Mouse (Mus musculus) intestine, postnatal 0 days (tissue): Measurements from ENCODE around the gene Rrbp1. TPM values are rescaled to one million over a fixed set of nuclear protein-coding genes. Genes with fewer than 3 reads are reported as not detected.
A peak's percentile ranks its signal among the peaks of the same experiment; 100 is the strongest.

Experiments
- ATAC-seq: fragments of 200-750 bp; cut with Nextera tagmentation; 2 replicates; pipeline ENCODE4 v1.8.0; 2017; ENCODE audit warnings: mild to moderate bottlenecking, moderate TSS enrichment, moderate library complexity
- H3K27ac ChIP-seq: fragments of 300-500 bp; sonication (generic); 2 replicates; pipeline ENCODE4 v1.5.1; 2014; ENCODE audit warnings: mild to moderate bottlenecking, low read depth, low read length, moderate library complexity
- H3K27me3 ChIP-seq: fragments of 300-500 bp; sonication (generic); replicated peaks from 2 replicates; pipeline ENCODE4 v1.6.1; 2014; ENCODE audit warnings: low read length, mixed read lengths; ENCODE audit not compliant: control insufficient read depth, insufficient read depth
- H3K36me3 ChIP-seq: fragments of 300-500 bp; sonication (generic); 2 replicates; pipeline ENCODE4 v1.6.1; 2014; ENCODE audit warnings: mild to moderate bottlenecking, moderate library complexity; ENCODE audit not compliant: control insufficient read depth, insufficient read depth
- H3K4me1 ChIP-seq: fragments of 300-500 bp; sonication (generic); replicated peaks from 2 replicates; pipeline ENCODE4 v1.6.1; 2014; ENCODE audit warnings: antibody characterized with exemption, low read length, mixed read lengths; ENCODE audit not compliant: control insufficient read depth, insufficient read depth
- H3K4me2 ChIP-seq: fragments of 300-500 bp; sonication (generic); replicated peaks from 2 replicates; pipeline ENCODE4 v1.6.1; 2014; ENCODE audit warnings: low read depth, mild to moderate bottlenecking, moderate library complexity
- H3K4me3 ChIP-seq: fragments of 300-500 bp; sonication (generic); 2 replicates; pipeline ENCODE4 v1.5.1; 2014; ENCODE audit warnings: low read depth, low read length
- H3K9ac ChIP-seq: fragments of 300-500 bp; sonication (generic); 2 replicates; pipeline ENCODE4 v1.6.1; 2014; ENCODE audit warnings: mild to moderate bottlenecking, low read depth, low read length
- H3K9me3 ChIP-seq: fragments of 300-500 bp; sonication (generic); 2 replicates; pipeline ENCODE4 v1.6.1; 2016; ENCODE audit warnings: mixed run types; ENCODE audit not compliant: control insufficient read depth
- CTCF ChIP-seq: sonication (generic); IDR thresholded peaks from 2 replicates; pipeline ENCODE4 v1.5.1; 2016; ENCODE audit warnings: low read depth, mild to moderate bottlenecking, control low read depth, antibody characterized with exemption, moderate library complexity
- WGBS: fragments of 180-500 bp; shearing (Covaris S2); extraction: QIAGEN DNeasy Blood & Tissue Kit; methylation state at CpG from one replicate; pipeline ENCODE4 v1.1.7; 2014; 5-methylcytosine and 5-hydroxymethylcytosine counted together
- polyA plus RNA-seq: library from polyadenylated mRNA; unstranded; fragments of >200 nt; fragmentation: Nextera tagmentation; extraction: Ambion mirVana; gene quantifications from 2 replicates; pipeline ENCODE4 v1.2.1, GENCODE M21; 2015

Rrbp1 gene
- polyA plus RNA-seq, result 156 and 166 TPM in 2 replicates

GRCm38 (mm10) chr2:144011080-144011551 is at the start of gene Rrbp1:
TSS of gene Rrbp1 (minus strand) at chr2:144011263.
- Histone ChIP-seq H3K27ac (peak within 1 kb of the TSS; percentile 100), H3K9me3 (no peaks in the 10 kb centered on the region), H3K4me3 (peak within 1 kb of the TSS; percentile 99), H3K4me1 (peaks cover 10% of the 10 kb centered on the region; the same call in 1 of the 2 replicates), H3K9ac (peak within 1 kb of the TSS; percentile 97), H3K27me3 (no peaks in the 10 kb centered on the region), H3K36me3 (0 out of 2 replicates have a peak, but pooled peaks cover 6% of the 10 kb centered on the region), H3K4me2 (peak within 1 kb of the TSS; percentile 81)
- ATAC-seq, result peak; percentile 97
- TF ChIP-seq CTCF, result 0 out of 2 replicates have a peak, but pooled peaks have one; percentile 16
- WGBS, result under 1% methylated on average over 53 of the region's 53 CpGs

GRCm38 (mm10) chr2:144057735-144058134 is 46.7 kb upstream of the Rrbp1 start:
- Histone ChIP-seq H3K9me3 (no peaks in the 10 kb centered on the region), H3K4me1 (no peaks in the 10 kb centered on the region), H3K4me2 (no peak overlapping the region), H3K27me3 (no peaks in the 10 kb centered on the region), H3K4me3 (no peak overlapping the region), H3K9ac (no peak overlapping the region), H3K36me3 (no peaks in the 10 kb centered on the region), H3K27ac (no peak overlapping the region)
- 84% methylated on average over 2 of the region's 2 CpGs for WGBS
- no peak for ATAC-seq
- no peak for TF ChIP-seq CTCF

- no peak for ATAC-seq
- WGBS, result 68% methylated on average over 8 of the region's 8 CpGs
- H3K4me3 ChIP-seq, result no peak overlapping the region
Measured at GRCm38 (mm10) chr2:144052410-144053065, 41.5 kb upstream of the Rrbp1 start.

GRCm38 (mm10) chr2:144050861-144051260 is 39.8 kb upstream of the Rrbp1 start:
- Histone ChIP-seq H3K4me2 (no peak overlapping the region), H3K9me3 (no peaks in the 10 kb centered on the region), H3K27me3 (no peaks in the 10 kb centered on the region), H3K27ac (no peak overlapping the region), H3K4me3 (no peak overlapping the region), H3K9ac (no peak overlapping the region), H3K4me1 (no peaks in the 10 kb centered on the region), H3K36me3 (no peaks in the 10 kb centered on the region)
- no peak for TF ChIP-seq CTCF
- ATAC-seq, result no peak
- 91% methylated on average over 6 of the region's 6 CpGs for WGBS

More at GRCm38 (mm10) chr2:144052410-144053065, 41.5 kb upstream of the Rrbp1 start:
- no peak for TF ChIP-seq CTCF
- no peak overlapping the region for H3K4me2 ChIP-seq
- no peak overlapping the region for H3K9ac ChIP-seq
- H3K4me1 ChIP-seq, result no peaks in the 10 kb centered on the region
- no peaks in the 10 kb centered on the region for H3K36me3 ChIP-seq
- no peak overlapping the region for H3K27ac ChIP-seq
- H3K9me3 ChIP-seq, result no peaks in the 10 kb centered on the region
- no peaks in the 10 kb centered on the region for H3K27me3 ChIP-seq

GRCm38 (mm10) chr2:144050146-144050680 is 39.1 kb upstream of the Rrbp1 start:
- no peak overlapping the region for H3K27ac ChIP-seq
- no peak for ATAC-seq
- H3K9ac ChIP-seq, result no peak overlapping the region
- no peak for TF ChIP-seq CTCF
- 71% methylated on average over 8 of the region's 8 CpGs for WGBS
- no peak overlapping the region for H3K4me3 ChIP-seq
- no peaks in the 10 kb centered on the region for H3K9me3 ChIP-seq
- H3K27me3 ChIP-seq, result no peaks in the 10 kb centered on the region
- no peak overlapping the region for H3K4me2 ChIP-seq
- H3K4me1 ChIP-seq, result no peaks in the 10 kb centered on the region
- no peaks in the 10 kb centered on the region for H3K36me3 ChIP-seq

- WGBS, result 62% methylated on average over 11 of the region's 11 CpGs
- Histone ChIP-seq H3K4me3 (no peak overlapping the region), H3K36me3 (no peaks in the 10 kb centered on the region), H3K9ac (no peak overlapping the region), H3K9me3 (peaks cover 6% of the 10 kb centered on the region; the same call in 1 of the 2 replicates), H3K4me1 (no peaks in the 10 kb centered on the region), H3K4me2 (no peak overlapping the region), H3K27ac (no peak overlapping the region), H3K27me3 (no peaks in the 10 kb centered on the region)
- TF ChIP-seq CTCF, result no peak
- ATAC-seq, result no peak
Measured at GRCm38 (mm10) chr2:144046916-144047315, 35.9 kb upstream of the Rrbp1 start.
